Mouse (Mus musculus) liver, postnatal 0 days (tissue): ENCODE results near the gene Polr3g.

ENCODE experiments used
- CTCF ChIP-seq: sonication (generic); IDR thresholded peaks from 2 replicates; pipeline ENCODE4 v1.5.1; 2016; ENCODE audit warnings: antibody characterized with exemption, low read depth
- EP300 ChIP-seq: IDR thresholded peaks from 2 replicates; pipeline ENCODE4 v1.6.1; 2016; ENCODE audit warnings: antibody characterized with exemption, low read depth, mild to moderate bottlenecking

- TF ChIP-seq CTCF (no peak), EP300 (no peak)
Observed at GRCm38 (mm10) chr13:81657351-81658052, 53.3 kb downstream of the Polr3g start, which contains the start of gene Lysmd3.
